Mouse (Mus musculus): ENCODE data around the gene Mtx1.

DNA sequence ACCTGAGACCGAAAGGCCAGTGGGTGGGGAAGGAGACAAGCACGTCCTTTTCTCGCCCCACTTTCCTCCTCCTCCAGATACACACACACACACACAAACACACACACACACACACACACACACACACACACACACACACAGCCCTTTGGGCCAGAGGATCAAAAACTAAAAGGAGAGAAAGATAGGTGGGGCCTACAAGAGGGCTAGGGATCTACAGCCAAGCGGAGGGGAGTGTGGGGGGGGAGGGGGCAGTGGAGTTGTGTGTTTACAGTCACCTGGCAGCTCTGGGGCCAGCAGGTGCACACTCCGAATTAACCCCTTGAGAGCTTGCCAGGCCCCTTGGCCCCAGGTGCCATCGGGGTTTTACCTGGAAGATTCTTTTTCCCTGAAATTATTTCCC, 5.7 kb upstream of the Mtx1 start:
- TF ChIP-seq CTCF (IDR thresholded peaks at IDR 0.05; ENCODE audit: control insufficient read depth, insufficient read depth, insufficient replicate concordance, low read depth, low read length) (no peak), POLR2A (IDR thresholded peaks at IDR 0.05; ENCODE audit: control insufficient read depth, low read depth, low read length) (no peak)
